Mouse (Mus musculus) A20 (cell line): ENCODE measurements around the gene Nisch.

ENCODE experiments used
- DNase-seq: peaks from one replicate; pipeline ENCODE4 v3.0.0-alpha.2; 2011; ENCODE audit warnings: low read depth, low spot score

Gene Nisch

DNA sequence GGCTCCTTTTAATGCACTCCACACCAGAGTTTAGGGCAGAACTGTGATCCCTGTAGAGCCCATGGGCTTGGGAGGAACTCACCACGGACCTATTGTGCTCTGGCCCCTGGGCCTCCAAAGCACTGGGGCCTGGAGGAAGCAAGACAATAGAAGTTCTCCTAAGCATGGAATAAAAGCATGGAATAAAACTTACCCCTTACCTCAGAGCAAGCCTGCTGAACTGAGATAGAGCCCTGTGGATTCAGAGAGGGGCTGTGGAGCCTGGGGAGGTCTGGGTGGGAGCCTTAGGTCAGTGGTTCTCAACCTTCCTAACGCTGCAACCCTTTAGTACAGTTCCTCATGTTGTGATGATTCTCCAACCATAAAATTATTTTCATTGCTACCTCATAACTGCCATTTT lies at the start of gene Nisch:
Gene Nisch, minus strand, starts transcription at position 101 of the 400 bp plus-strand sequence.
- no peak for DNase-seq

DNA sequence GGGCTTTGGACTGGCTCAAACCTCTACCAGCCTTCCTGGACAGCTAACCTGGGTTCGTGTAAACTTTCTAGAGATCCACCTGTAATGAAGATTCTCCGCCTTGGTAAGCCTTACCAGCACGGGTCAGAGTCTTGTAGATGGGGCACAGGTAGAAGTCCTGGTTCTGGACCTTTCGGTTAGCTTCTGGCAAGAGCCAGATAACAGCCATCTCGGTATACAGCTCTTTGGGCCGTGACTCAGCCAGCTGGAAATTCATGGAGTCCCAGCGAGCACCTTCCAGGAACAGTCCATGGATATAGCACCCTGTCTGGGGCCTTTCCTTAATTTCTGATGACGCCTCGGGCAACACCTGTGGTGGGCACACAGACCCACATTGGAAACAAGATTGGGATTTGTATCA lies 44.2 kb upstream of the Nisch start:
- no peak for DNase-seq

GRCm38 (mm10) chr14:31260374-31260773 lies 43.6 kb upstream of the Nisch start:
- DNase-seq: no peak

DNA sequence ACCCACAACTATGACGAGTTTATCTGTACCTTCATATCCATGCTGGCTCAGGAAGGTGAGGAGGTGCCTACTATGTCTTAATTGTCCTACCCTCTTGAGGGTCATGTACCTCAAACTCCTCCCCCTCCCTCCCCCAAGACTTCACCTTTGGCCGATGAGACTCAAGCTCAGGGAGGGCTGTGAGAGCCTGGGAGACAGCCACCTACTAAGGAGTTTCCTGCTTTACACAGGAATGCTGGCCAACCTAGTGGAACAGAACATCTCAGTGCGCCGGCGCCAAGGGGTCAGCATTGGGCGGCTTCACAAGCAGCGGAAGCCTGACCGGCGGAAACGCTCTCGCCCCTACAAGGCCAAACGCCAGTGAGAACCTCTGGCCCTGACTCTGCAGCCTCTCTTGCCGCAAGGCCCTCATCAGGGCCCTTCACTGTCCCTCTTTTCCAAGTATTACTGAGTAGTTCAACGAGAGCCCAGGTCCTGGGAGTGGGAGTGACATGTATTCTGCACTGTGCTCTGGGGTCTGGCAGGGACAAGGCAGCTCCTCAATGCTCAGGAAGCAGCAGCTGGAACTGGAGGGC lies 41.8 kb upstream of the Nisch start:
- DNase-seq: no peak

- no peak for DNase-seq
Observed at GRCm38 (mm10) chr14:31252091-31252490, 35.3 kb upstream of the Nisch start.

DNA sequence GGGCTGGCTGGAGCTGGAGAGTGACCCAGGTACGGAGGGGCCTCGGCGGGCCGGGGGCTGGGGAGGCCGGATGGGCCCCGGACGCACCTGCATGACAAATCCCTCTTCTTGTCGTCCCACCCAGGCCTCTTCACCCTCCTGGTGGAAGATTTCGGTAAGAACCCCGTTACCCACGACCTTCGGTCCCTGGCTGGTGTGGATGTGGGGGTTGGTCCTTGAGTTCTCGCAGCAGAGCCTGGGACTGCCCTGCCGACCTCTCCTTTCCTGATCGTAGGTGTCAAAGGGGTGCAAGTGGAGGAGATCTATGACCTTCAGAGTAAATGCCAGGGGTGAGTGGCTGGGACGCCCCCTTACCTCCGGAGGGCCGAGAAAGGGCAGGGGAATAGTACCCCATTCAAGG lies 34.9 kb upstream of the Nisch start:
- DNase-seq: no peak

GRCm38 (mm10) chr14:31251084-31251604 lies 34.4 kb upstream of the Nisch start, which contains the start of the genes Phf7 and Bap1:
TSS of gene Phf7 (minus strand) at chr14:31251317.
TSS of gene Bap1 (plus strand) at chr14:31251450.
- DNase-seq: peak; percentile 98

DNA sequence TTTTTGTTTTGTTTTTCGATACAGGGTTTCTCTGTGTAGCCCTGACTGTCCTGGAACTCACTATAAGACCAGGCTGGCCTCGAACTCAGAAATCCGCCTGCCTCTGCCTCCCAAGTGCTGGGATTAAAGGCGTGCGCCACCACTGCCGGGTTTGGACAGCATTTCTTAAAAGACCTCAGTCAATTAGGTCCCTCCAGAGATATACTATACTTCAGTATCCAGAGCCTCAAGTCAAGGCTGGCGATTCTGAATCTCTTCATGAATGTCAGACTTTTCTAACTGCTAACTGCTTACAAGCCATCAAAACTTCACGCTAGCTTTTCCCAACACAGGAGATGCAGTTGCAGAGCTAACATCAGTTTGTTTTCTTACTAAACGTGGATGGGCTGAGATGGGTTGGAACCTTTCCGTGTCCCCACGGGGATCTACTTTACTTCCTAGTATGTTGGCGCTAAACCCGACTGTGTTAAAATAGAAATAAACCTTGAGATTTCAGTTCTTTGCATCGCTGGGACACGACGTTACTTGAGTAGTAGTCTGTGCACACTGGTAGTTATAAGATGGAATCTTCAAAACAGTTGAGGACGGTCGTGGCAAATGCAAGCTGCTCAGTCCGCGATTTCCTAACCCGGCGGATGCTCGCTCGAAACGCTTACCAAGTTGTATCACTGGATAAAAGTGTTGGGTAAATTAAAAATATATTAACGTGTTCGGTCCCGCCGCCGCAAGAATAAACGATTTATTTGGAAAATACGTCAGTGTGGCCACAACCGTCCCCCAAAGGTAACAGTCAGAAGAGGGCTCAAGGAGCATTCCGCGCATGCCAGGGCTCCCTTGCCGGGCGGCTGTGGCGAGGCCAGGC lies 33.7 kb upstream of the Nisch start:
- DNase-seq: no peak

DNA sequence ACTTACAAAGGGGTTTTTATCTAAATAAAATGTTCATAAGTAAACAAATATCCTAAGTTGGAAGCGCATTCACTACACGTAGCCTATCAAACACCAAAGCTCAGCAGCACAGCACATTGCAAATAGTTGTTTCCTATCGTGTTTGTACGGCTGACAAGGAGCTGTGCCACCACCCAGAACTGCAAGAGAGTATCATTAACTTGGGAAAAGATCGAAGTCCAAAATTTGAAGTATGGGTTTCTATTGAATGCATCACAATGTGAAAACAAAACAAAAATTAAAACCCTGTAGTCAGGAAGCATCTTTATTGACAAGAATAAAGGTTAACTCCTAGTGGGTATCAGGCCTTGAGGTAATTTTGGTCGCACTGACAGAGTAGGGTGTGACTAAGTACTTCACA lies 31.6 kb upstream of the Nisch start:
- no peak for DNase-seq

DNA sequence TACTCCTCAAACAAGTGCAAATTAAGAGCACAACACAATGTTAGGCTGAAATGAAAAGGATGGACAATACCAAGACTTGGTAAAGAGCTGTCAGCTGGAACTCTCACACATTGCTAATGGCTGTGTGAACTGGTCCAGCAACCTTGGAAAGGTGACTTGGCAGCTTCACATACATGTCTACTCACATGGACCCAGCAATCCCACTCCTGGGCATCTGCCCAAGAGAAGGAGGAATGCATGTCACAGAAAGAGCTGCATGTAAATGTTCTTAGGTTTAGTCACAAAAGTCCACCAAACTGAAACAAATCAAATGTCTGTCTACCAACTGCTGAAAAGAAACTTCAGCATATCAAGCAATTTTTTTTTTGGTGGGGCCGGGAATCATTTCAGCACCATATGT lies 29.2 kb upstream of the Nisch start:
- no peak for DNase-seq

DNA sequence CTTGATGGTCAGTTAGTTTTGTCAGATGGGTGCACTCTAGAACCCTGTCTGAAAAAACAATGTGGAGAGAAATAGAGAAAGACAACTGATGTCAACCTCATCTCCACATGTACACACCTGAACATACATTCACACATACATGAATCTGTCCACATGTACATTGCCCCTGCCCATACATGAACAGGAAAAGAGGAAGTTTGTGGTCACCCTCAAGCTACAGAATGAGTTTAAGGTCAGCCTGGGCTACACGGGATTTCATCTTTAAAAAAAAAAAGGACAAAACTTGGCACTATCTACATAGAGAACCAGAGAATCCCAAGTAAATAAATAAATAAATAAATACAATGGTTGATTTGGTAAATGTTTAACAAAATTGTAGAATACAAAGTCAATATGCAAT lies 28.0 kb upstream of the Nisch start:
- DNase-seq: no peak

DNA sequence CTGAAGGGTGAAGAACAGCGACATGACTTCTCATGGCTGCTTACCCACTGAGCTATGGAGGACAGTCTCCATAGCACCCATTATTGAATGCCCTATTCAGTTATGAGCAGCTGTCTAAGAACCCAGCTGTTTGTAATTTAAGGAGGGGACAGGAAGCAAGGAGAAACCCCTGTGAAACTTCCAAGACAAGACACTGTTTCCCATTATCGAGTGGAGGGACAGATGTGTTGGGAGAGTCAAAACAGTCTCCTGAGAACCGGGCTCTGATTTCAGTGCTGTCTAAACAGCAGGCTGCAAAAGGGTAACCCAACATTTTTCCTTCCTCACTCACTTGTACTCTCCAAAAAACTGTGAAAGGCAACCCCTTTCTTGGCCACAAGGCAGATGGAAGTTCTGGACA lies 23.8 kb upstream of the Nisch start:
- no peak for DNase-seq

DNA sequence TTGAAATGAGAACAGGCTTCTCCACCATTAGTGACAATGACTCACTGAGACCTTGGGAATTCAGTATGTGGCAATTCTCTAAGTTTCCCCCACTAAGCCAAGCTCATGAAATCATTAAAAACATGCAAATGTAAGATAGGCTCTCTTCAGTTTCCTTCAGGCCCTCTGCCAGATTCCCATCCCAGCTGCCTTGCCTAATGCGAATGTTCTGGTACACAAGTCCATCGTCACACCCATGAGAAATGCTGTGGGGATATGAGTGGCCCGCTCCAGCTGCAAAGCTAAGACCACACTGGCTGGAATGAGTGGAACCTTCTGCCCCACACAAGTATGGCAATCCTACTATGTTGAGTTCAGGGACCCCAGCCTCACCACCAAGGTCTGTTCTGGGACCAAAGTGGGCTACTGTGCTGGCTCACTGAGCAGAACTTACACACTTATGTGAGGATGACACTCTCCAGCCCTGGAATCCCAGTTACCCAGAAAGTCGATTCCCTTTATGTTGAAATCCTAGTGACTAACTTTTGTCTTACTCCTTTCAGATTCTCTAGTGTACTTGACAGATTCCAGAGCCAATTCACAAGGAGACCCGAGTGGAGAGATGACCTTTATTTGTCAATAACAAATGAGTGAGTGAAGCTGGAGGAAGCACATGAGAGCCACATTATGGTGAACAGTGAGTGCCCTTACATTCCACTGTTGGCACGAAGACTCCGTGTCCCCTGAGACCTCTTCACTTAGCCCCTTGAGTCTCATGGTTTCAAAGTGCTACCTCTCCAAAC lies 20.5 kb upstream of the Nisch start:
- no peak for DNase-seq

DNA sequence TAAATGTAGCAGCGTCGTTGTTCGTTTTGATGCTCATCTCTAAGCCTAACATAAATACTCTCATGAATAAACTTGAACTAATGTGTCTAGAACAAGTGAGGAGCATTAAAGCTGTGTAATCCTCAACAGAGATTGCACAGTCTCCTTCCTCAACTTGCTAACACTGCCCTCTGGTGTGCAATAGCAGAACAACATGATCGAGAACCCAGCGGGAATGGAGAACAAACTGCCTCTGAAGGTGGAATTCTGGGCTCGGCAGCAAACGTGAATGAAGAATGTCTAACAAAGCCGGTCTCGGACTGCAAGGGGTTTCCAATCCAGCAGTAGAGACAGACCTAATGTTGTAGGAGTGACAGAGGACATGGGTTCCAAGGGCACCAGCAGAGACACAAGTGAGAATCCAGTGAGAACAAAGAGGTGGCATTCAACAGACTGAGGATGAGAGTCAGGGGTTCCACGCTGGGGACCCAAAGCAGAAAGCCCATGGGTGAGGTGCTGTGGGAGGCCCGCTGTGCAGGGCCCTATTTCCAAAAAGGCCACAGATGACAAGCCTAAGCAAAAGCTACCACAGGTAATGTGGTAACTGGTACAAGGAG lies 17.3 kb upstream of the Nisch start:
- peak; percentile 59 for DNase-seq

DNA sequence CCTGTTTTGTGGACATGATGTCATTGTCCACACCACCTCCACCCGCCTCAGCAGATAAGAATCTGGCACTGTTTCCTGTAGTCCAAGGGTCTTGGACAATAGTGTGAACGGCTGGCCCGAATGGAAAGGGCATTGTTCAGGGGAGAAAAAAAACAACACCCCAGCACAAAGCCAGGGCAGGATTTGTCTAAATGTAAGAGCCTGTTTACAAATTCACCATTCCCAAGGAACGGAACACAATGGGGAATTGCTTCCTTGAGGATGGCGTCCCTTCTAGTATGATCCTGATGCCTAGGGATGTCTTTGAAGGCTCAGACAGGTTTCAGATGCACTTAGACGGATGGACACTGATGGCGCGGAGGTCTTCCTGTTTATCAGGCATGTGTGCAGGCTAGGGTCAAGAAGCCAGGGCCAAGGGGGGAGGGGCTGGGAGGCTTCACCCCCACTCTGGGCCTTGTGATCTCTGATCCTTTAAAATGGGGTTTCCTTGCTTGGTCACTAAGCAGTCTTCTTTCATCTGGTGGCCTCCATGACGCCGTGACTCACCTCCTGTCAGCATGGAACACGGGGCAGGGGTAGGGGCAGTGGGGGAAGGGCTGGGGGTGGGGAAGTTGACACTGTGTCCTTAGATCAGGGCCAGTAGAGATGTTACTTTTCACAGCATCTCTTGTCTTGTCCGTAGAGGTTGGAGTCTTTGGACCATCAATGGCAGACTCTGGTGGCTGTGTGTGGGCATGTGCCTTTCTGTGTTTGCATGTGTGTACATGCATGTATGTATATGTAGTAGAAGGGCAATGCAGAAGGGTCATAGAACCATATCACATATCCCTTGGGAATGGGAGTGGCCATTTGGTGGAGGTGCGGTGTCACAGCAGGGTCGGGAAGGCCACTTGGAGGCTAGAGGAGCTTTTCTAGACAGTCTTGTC lies 16.6 kb upstream of the Nisch start:
- no peak for DNase-seq

- DNase-seq: no peak
Observed at GRCm38 (mm10) chr14:31232404-31233069, 15.8 kb upstream of the Nisch start.

- no peak for DNase-seq
Observed at GRCm38 (mm10) chr14:31230442-31230841, 13.7 kb upstream of the Nisch start.

- no peak for DNase-seq
Observed at GRCm38 (mm10) chr14:31228234-31228633, 11.5 kb upstream of the Nisch start.

- no peak for DNase-seq
Observed at GRCm38 (mm10) chr14:31226978-31227377, 10.2 kb upstream of the Nisch start.

DNA sequence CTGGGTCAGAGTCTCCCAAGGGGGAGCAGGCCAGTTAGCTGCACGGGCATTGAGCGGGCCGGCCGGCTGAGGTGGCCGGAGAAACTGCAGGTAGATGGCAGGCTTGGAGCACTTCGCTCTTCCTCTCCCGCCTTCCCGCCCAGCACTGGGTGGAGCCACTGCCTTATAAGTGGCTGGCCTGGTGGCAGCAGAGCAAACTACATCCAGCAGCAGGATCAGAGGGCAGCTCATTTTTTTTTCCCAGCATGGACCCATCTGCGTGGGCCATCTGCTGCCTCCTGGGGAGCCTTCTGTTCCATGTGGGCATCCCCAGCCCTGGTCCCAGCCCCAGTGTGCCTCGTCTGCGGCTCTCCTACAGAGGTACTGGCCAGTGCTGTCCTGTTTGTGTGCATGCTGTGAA lies 920 bp upstream of the Nisch start, which contains the start of gene Sema3g:
Gene Sema3g, plus strand, starts transcription at position 195 of the 400 bp plus-strand sequence.
- DNase-seq: peak; percentile 74
